Mouse (Mus musculus) brain, embryonic 14.5 days (tissue): ENCODE measurements at regions not wholly inside any gene's neighbourhood (a gene's known extent, or its start where the extent isn't known, plus 50 kb on each side); places are given as distances from the start of the nearest gene placed in this dataset.

ENCODE experiments used
- DNase-seq: peaks from one replicate; pipeline ENCODE4 v3.0.0-alpha.2; 2011; ENCODE audit warnings: low read depth
- CTCF ChIP-seq: fragments of 200-500 bp; IDR thresholded peaks from 2 replicates; pipeline ENCODE4 v1.5.1; 2012; ENCODE audit warnings: inconsistent platforms, mild to moderate bottlenecking, moderate library complexity, borderline replicate concordance; ENCODE audit not compliant: insufficient read depth, insufficient read length; ENCODE audit errors: extremely low read depth
- POLR2A ChIP-seq: fragments of 200-500 bp; IDR thresholded peaks from 2 replicates; pipeline ENCODE4 v1.6.1; 2012; ENCODE audit warnings: mild to moderate bottlenecking, inconsistent platforms, borderline replicate concordance; ENCODE audit not compliant: poor library complexity, insufficient read depth, insufficient read length, severe bottlenecking; ENCODE audit errors: extremely low read depth

DNA sequence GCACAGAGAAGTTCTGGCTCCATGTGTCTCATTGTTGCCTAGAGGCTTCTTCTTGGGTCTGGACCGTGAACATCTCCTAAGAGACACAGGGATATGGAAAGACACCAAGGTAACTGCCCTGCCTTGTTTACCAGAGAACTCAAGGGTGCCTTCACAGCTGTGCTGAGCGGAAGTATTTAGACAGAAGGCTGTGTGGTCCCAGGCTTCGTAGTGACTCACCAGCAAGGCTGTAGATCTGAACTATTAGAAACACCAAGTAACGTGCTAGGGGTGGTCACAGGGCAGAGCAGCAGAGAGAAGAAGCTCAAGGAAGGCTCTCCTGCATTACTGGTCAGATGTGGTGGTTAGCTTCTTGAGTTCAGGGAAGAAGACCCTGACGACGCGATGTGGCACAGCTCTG is 51.6 kb upstream of the Lpp start:
- no peak for DNase-seq
- TF ChIP-seq CTCF (no peak), POLR2A (no peak)

DNA sequence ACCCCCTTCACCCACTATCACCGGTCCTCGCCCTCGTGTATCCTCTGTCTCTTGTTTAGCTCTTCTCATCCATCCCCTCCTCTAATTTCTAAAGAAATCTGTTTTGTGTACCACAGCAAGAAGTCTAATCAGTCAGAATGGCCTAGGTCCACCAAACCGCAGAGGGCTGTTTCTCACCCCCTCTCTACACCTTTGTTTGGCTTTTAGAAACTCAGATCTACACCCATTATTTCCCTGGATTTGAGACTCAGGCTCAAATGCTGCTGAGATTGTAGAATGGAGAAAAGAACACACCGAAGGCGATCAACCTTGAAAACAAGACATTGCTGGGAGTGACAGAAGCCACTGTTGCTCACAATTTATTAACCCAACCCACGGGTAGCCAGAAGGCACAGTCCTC is 52.7 kb upstream of the Lpp start:
- no peak for DNase-seq
- TF ChIP-seq CTCF (no peak), POLR2A (no peak)

DNA sequence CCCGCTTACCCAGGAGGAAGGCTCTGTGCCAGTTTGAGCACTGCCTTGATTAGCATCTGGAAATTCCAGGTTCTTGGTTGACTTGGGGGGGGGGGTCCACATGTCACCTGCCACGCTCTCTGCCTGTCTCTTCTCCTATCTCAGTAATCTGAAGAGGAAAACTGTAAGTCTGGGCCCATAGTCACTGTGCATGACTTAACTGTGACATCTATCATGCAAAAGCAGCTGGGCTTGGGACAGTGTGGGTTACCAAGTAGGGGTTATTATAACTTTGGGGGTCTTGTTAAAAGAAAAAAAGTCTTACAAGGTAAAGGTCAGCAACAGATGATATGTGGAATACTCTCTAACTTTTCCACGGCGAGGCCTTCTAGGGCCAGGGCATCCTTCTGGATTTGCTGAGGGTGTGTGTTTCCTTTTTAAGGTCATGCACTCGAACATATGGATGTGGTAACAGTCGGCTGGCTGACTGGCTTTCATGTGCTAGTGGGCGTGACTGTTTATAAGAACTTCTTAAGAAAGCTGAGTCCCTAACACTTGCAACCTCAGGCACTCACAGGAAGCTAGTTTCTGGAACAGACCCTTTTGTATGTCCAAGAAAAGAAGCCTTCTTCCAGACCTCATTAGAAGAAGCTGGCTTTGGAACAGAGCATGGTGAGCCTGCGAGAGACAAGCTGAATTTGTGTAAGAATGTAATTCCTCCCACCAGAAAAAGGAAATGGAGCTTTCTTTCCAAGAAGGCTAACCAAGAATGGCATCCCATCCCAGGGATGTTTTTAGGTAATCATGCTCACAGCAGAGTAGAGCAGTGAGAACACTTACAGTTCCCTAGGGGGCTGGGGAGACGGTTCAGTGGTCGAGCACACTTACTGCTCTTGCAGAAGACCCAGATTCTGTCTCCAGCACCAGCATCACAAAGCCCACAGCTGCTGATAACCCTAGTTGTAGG is 53.7 kb upstream of the Lpp start:
- peak; percentile 32 for DNase-seq
- TF ChIP-seq CTCF, result no peak
- no peak for TF ChIP-seq POLR2A

DNA sequence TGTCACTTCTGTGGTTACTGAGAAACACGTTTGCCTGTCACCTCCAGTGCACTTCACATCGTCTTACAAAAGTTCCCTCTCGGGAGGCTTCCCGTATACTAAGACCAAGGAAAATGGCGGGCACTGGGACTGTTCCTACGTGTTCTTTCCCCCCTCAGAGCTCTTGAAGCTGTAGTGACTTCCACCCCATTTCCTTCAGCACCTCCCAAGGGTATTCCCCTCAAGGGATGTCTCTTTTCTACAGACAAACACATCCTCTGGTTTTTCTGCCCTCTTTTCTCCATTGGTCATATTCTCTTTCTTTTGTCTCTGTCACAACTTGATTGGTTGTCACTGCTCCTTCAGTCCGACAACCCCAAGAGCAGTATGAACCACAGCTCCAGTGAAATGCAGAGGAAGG is 54.9 kb upstream of the Lpp start:
- DNase-seq, result no peak

DNA sequence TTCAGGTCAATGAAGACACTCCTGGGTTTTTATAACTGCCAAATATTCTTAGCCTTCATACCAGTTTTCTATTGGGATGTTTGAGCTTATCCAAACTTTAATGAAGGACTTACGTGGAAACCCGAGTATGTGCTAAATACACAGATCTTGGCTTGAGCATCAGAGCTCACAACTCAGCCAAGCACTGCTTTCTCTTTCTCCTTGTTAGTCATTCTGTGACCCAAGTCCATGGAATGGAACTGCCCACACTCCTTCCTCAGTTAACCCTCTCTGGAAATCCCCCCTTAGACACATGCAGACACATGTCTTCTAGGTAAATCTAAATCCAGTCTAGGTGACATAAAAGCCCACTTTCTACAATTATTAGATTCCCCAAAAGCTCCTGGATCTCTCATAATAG is 58.9 kb upstream of the Lpp start:
- DNase-seq, result no peak
- no peak for TF ChIP-seq POLR2A
- no peak for TF ChIP-seq CTCF

More for the DNA sequence above, 54.9 kb upstream of the Lpp start:
- TF ChIP-seq POLR2A, result no peak
- no peak for TF ChIP-seq CTCF

DNA sequence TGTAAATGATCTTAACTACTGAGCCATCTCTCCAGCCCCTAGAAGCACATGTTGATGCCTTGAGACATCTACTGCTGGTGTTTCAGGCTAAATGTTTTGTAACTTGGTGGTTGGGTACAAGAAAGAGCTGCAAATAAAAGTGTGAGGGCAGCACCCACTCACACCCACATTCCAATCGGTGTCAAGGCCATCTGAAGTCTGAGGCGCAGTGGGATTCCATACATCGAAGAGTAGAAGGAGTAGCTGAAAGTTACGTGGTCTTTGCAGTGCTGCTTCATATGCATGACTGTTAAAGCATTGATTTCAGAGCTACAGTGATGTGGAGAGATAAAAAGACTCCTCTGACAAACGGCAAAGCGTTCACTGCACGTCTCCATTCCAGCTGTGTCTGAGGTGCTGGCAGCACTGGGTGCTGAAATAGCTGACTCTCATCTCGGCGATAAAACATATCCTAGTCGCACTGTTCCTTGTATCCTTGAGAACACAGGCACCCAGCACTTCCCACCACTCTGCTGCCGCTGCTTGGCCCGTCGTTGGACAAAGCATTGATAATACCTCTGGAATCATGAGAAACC is 61.8 kb upstream of the Lpp start:
- TF ChIP-seq POLR2A (no peak), CTCF (no peak)
- DNase-seq, result peak; percentile 5

DNA sequence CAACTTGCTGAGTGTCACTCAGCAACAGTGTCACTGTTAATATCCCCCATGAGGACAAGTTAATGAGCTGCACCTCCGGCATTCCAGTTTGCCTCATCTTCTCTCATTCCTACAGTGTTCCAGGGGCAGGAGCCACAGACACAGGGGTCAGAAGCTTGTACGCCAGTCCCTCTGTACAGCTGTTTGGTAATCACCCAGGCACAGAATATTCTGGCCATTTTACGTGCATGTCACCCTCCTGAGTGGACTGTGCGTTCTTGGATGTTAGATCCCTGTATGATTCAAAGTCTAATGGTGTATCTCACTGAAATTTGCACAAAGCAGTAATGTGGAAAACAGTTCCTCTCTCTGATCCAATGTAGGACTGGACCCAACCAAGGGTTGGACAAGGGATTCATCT is 66.7 kb upstream of the Lpp start:
- DNase-seq, result no peak

DNA sequence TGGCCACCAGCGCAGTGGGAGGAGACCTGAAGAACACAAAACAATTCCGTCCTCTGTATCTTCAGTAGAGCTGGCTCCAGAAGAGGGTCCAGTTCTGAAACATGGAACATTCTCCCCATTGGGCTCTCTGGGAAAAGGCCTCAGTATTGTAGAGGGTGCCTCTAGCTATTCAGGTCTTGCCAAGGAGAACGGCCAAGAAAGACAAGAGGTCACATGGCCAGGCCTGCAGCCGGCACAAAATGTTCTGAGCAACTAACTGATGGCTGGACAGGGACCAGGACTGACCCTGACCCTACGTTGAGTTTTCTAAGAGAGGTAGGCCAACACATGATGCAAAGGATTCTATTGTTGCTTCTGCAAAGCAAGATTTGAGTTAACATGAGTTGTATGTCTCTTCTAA is 67.3 kb upstream of the Lpp start:
- TF ChIP-seq CTCF (no peak), POLR2A (no peak)
- no peak for DNase-seq

More for the DNA sequence above, 66.7 kb upstream of the Lpp start:
- TF ChIP-seq POLR2A (no peak), CTCF (no peak)

DNA sequence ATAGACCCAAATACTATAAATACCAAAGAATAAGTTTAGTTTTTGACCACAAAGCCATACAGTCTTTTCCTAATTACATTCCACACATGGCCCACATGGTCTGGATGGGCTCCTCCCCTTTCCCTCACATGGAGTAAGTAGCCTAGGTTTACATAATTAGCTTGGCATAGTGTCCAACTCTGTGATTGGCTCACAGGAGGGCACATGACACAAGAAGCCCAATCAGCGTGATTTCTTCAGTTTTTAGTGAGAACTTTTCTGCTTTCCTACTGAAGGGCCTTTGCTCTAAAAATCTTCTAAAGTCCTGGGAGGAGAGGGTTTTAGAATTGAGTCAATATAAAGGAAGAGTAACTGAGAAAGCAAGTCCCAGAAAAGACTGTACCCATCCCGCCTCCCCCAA is 68.4 kb upstream of the Lpp start:
- TF ChIP-seq POLR2A (no peak), CTCF (no peak)
- DNase-seq, result no peak

DNA sequence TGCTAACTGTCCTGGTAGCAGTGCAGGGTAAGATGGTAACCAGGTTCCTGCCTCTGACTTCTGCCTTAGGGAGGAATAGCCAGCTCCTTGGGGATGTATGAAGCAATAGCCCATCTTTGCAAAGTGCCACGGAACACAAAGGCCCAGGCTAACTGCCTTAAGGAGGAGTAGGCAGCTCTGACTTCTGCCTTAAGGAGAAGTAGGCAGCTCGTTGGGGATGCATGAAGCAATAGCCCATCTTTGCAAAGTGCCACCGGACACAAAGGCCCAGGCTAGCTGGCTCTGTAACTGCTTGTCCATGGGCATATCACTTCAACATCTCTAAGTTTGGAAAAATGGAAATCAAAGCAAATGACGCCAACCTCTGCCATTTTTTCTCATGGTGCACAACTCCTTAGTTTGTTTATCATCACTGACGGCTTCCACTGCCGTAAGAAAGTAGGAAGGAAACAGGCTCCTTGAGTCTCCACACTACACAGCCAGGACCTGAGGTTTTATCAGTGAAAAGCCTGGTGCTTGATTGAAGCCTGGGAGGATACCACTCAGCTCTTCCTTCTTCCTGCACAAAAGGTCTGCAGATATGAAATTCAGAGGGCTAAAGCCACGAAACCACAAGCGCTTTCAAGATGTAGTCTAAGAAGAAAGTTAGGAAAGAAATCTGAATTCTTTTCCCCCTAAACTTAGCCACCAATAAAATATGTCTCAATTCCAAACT is 74.4 kb upstream of the Lpp start:
- DNase-seq, result no peak

DNA sequence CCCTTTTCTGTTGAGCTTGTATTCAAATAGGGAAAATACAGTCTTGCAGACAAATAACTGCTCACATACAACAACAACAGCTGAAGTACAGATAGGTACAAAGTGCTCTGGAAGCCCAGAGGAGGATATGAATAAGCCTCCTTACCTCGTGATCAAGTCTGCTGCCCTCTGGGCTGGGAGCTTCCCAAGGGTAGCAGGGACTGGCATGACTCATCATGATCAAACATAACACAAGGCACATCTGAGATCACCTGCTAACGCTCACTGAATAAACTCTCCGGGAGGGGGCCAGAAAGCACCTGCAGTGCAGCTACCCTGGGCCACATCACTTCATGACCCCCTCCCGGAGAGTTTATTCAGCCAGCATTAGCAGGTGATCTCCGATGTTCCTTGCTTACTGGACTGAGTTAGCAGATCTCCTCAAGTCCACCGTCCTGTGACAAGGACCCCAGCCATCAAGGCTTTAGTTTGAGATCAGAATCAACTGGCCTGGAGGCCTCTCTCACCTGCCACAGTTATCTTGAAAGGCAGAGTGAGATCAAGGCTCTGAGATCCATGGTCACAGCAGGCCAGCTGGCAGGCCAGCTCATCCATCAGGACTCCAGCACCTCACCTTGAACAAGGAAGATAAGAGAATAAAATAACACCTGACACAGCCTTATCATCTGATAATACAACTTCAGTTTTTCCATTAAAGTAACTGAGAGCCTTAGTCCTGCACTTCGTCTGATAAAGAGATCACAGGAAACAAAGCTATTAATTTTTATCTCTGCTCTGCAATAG is 79.6 kb upstream of the Lpp start:
- DNase-seq, result peak; percentile 11
- TF ChIP-seq POLR2A, result no peak

More for the DNA sequence above, 74.4 kb upstream of the Lpp start:
- TF ChIP-seq POLR2A, result no peak
- TF ChIP-seq CTCF, result no peak

DNA sequence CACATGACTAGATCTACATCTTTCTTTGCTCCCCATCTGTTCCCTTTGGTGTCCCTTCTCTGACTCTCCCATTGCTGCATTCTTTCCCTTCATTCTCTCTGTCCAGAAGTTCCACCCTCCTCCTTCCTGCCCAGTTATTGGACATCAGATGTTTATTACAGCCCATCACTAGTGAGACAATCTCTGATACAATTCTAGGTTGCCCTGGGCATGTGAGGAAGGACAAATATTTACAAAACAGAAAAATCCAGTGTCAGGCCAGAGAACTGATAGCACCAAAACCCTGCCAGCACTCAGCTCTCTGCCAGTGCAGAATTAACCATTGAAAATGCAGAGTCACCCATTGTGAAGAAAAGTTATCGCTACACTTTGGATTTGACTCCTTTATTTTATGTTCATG is 87.9 kb upstream of the Lpp start:
- TF ChIP-seq CTCF (no peak), POLR2A (no peak)

More for the DNA sequence above, 87.9 kb upstream of the Lpp start:
- DNase-seq, result no peak
